Mouse (Mus musculus): ENCODE measurements around the gene Serpinb5. TPM values are rescaled to one million over a fixed set of nuclear protein-coding genes. Genes with fewer than 3 reads are reported as not detected.
"Not testable (repeated sequence)": the region's sequence is repeated elsewhere in the genome, so short reads cannot be mapped to it uniquely, and the experiment has no call there.

Gene Serpinb5
- not detected for total RNA-seq (2021)
- long read RNA-seq, experiment 1, result 0 reads
- long read RNA-seq, experiment 2, result 0 reads

DNA sequence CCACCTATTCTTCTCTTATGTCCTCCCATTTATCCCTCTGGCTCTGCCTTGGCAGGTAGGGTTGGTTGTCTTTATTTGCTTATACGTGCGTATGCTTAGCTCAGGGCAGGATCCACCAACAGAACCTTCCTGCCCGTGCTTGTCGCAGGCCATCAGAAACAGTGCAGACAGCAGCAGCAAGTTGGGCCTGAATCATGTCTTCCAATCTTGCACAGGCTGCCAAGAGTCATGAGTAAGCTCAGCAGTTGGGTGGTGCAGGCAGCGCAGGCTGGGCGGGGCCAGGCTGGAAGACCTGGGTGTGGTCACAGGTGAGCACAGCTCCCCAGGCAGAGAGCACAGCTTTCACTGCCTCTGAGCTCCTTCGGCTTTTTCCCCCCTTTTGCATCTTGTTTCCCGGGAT lies at the start of gene Serpinb5:
Gene Serpinb5 (plus strand): TSS at position 327 of the 400 bp plus-strand sequence.
- no peak for DNase-seq
- intact Hi-C loops (cut with DNase I), result no loop called here

DNA sequence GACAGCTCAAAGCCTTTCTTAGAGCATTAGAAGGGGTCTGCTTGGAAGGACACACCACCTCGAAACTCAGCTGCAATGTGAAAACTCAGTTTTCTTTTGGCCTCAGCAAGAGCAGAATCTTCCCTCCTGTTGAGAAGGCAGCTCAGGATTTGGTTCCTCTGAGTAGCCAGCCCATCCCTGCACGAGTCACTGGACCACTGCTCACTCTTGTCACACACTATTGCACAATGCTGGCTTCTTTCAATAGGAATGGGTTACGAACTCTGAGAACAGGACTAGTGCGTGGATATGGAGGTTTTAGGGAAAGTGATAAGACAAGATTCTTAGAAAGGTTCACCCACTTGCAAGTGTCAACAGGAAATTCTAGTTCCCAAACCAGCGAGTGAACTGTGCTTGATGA lies 46.1 kb upstream of the Serpinb5 start:
- DNase-seq, result no peak
- intact Hi-C loops (cut with DNase I), result loop anchor here (10.0 kb wide), 2 partner anchors 300 to 750 kb away; no protein-coding TSS in a partner anchor

DNA sequence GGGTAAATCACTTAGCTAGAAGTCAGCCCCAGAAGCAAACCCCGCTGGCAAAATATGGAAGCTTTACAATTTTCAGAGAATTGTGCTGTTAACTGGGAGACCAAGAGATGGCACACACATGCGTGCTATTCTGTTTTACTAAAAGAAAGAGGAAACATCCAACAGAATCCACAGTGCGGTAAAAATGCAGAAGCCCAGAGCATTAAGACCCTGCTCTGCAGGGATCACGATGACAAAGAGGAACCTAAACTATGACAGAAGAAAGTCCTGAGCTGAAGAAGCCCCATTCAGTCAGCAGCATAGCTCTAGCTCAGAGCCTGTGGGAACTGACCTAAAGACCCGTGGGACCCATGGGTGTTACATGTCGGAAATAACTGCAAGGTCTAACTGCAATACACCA lies 45.7 kb upstream of the Serpinb5 start:
- intact Hi-C loops (cut with DNase I), result loop anchor here (10.0 kb wide), 2 partner anchors 300 to 750 kb away; no protein-coding TSS in a partner anchor
- no peak for DNase-seq

GRCm38 (mm10) chr1:106816766-106817165 lies 44.2 kb upstream of the Serpinb5 start:
- intact Hi-C loops (cut with DNase I), result loop anchor here (10.0 kb wide), 2 partner anchors 302 to 752 kb away; no protein-coding TSS in a partner anchor
- no peak for DNase-seq

- intact Hi-C loops (cut with DNase I), result loop anchor here (1.0 to 10.0 kb wide), 3 partner anchors 304 to 754 kb away; no protein-coding TSS in a partner anchor
- no peak for DNase-seq
Measured at GRCm38 (mm10) chr1:106818323-106818722, 42.6 kb upstream of the Serpinb5 start.

- DNase-seq, result no peak
- intact Hi-C loops (cut with DNase I), result no loop called here
Measured at GRCm38 (mm10) chr1:106822297-106822696, 38.7 kb upstream of the Serpinb5 start.

- intact Hi-C loops (cut with DNase I), result no loop called here
- no peak for DNase-seq
Measured at GRCm38 (mm10) chr1:106828784-106829183, 32.2 kb upstream of the Serpinb5 start.

DNA sequence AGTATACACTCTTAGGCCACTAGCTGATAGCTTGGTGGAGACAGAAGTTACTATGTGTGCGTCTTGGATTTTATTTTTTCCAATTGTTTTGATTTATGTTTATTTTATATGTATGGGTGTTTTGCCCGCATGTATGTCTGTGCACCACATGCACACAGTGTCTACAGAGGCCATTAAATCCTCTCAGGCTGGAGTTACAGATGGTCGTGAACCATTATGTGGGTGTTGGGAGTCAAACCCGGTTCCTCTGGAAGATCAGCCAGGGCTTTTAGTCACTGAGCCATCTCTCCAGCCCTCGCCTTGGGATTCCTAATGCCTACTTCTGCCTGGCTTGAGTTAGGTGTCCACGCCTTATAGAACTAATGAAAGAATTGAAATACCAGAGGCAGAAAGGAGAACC lies 4.6 kb downstream of the Serpinb5 start:
- DNase-seq, result no peak
- intact Hi-C loops (cut with DNase I), result no loop called here

- no peak for DNase-seq
- intact Hi-C loops (cut with DNase I), result no loop called here
Measured at GRCm38 (mm10) chr1:106866029-106866428, 5.1 kb downstream of the Serpinb5 start.

- no peak for DNase-seq
- intact Hi-C loops (cut with DNase I), result no loop called here
Measured at GRCm38 (mm10) chr1:106866768-106867167, 5.8 kb downstream of the Serpinb5 start.

DNA sequence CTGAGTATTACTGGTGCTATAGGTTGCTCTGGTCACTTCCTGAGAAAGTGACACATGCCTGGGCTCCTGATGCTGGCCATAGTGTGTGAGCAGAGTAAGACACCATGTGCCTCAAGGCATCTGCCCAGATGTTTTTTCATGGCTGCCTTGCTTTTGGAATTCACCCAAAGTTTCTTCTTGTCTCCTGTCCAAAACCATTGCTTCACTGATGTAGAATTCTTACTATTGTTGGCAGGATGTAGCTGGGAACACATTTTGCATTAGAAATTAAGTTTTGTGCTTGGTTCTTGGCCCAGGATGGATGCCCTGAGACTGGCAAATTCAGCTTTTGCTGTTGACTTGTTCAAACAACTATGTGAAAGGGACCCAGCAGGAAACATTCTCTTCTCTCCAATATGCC lies 9.0 kb downstream of the Serpinb5 start:
- DNase-seq, result no peak
- intact Hi-C loops (cut with DNase I), result no loop called here

DNA sequence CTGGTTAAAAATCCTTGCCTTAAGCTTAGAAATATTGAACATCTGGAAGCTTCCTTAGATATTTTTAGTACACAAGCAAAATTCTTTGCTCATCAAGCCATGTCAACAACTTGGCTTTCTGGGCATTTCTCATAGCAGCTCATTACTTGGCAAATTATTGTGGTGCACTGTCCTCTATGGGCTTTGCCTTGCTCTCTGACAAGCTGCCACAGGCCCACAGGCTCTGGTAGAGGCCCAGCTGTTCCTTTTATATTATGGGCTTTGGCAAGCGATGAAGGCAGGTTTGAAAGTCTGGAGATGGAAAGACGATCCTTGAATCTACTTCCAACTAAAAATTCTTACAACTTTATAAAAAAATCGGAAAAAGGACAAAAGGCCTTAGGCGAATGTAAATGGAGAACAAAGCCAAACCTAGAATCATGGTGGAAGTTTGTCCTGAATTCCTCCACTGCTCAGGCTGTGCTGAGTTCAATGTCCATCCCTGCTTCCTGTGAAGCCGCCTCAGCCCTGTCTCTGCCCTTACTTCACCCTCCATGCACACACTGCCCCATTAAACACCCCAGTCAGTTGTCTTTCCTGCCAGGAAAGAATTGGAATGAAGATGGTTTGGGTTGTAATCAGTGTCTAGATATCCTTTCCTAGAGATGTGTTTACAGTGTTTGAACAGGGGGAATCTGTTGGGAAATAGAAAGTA lies 14.4 kb downstream of the Serpinb5 start:
- DNase-seq, result no peak
- intact Hi-C loops (cut with DNase I), result no loop called here

DNA sequence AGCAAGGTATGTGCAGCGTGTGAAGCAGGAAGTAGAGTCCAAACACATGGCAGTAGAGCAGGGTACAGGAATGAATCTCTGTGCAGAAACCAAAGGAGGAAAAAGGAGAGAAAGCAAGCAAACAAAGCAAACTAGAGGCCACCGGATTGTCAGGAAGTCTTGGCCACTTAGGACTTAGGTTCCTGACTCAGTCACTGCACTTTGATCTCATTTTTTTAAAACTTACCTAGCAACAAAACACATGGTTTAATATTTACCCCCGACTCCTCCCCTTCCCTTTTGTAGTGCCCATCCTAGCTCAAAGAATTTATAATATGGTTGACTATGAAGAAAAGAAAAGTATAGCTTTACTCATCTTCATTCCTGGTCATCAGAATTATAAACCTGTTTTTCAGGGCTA lies 15.2 kb downstream of the Serpinb5 start:
- intact Hi-C loops (cut with DNase I), result no loop called here
- DNase-seq, result no peak

DNA sequence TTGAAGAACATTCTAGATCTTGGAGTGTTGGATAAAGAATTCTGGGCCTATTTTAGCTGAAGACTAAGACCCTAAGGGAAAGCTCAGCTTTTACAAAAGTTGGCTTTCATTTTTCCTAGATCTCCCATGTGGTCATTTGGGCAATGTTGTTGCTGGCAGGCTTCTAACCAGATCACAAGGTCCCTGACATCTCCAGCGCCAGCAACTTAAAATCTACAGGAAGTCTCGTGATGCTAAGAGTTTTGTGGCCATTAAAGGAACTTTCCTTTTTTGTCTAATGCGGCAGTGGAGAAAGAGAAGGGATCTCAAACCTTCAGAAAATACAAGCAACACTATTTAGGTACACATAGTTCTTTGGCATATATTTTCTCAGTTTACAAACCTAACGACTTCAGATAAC lies 21.8 kb downstream of the Serpinb5 start:
- intact Hi-C loops (cut with DNase I), result no loop called here
- no peak for DNase-seq

GRCm38 (mm10) chr1:106883369-106883768 lies 22.4 kb downstream of the Serpinb5 start:
- DNase-seq, result no peak
- intact Hi-C loops (cut with DNase I), result no loop called here

- no peak for DNase-seq
Measured at GRCm38 (mm10) chr1:106883812-106884211, 22.8 kb downstream of the Serpinb5 start.

DNA sequence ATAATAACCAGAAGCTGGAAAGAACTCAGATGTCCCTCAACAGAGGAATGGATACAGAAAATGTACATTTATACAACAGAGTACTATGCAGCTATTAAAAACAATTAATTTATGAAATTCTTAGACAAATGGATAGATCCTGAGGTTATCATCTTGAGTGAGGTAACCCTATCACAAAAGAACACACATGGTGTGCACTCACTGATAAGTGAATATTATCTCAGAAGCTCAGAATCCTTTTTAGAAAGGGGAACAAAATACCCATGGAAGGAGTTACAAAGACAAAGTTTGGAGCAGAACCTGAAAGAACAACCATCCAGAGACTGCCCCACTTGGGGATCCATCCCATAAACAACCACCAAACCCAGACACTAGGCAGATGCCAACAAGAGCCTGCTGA lies 34.2 kb downstream of the Serpinb5 start:
- intact Hi-C loops (cut with DNase I); DNase-seq: not testable (repeated sequence)

More at GRCm38 (mm10) chr1:106883812-106884211, 22.8 kb downstream of the Serpinb5 start:
- intact Hi-C loops (cut with DNase I), result no loop called here

GRCm38 (mm10) chr1:106901406-106901805 lies 40.4 kb downstream of the Serpinb5 start:
- DNase-seq, result no peak
- intact Hi-C loops (cut with DNase I), result no loop called here

- no peak for DNase-seq
- intact Hi-C loops (cut with DNase I), result no loop called here
Measured at GRCm38 (mm10) chr1:106931954-106932353, 71.0 kb downstream of the Serpinb5 start.

Data from gastrocnemius, postnatal 36 days (tissue).